Mouse (Mus musculus): Measurements from ENCODE around the gene Fez1. TPM values are rescaled to one million over a fixed set of nuclear protein-coding genes. Genes with fewer than 3 reads are reported as not detected.

The Fez1 gene
- total and polyA plus RNA-seq, 3 experiments: 0.88 to 1.8 (median 1.7) TPM

DNA sequence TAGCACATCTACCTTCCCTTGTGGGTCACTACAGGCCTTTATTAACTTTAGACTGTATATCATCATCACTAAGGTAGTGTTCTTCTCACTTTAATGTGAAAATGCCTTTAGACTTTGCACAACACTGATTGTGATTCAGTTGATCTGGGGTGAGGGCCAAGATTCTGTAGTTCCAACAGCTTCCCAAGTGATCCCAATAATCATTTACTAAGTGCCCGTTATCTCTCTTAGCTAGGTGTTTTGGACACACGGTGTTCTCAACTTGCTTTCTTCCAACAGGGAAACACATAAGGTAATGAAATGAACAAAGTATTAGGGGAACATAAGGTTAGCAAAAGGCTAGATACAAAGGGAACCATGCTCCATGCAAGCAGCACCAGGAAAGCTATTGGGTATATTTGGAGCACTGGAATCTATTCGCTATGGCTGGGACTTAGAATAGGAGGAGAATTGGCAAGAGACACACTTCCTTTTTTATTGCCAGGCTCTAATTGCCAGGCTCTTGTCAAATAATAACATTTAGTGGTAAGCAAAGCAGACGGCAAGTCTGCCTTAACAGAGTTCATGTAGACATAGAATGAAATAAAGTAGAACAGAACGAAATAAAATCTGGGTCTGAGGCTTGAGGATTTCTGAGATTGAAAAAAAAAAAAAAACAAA, 13.4 kb upstream of the Fez1 start:
- Histone ChIP-seq H3K9ac (ENCODE audit: low read depth, low read length) (no peak overlapping the region), H3K36me3 (ENCODE audit: control insufficient read depth, insufficient read depth, low read length) (no peaks in the 10 kb centered on the region), H3K27ac (no peak overlapping the region), H3K27me3 (ENCODE audit: control insufficient read depth, insufficient read depth, low read length) (no peaks in the 10 kb centered on the region), H3K79me2 (replicated peaks; ENCODE audit: control insufficient read depth, insufficient read depth, low read length) (no peaks in the 10 kb centered on the region), H3K4me1 (ENCODE audit: control insufficient read depth, insufficient read depth, low read length) (no peaks in the 10 kb centered on the region), H3K4me3 (no peak overlapping the region)
- TF ChIP-seq POLR2A (IDR thresholded peaks at IDR 0.05; ENCODE audit: insufficient read depth, low read depth, low read length) (no peak), EP300 (IDR thresholded peaks at IDR 0.05; ENCODE audit: insufficient read depth, low read depth, low read length) (no peak), CTCF (IDR thresholded peaks at IDR 0.05) (no peak)
- intact Hi-C loops (cut with DNase I): no loop called here
- 57% methylated on average over 5 of the region's 5 CpGs for WGBS
- no peak for DNase-seq

- TF ChIP-seq POLR2A (IDR thresholded peaks at IDR 0.05; ENCODE audit: insufficient read depth, low read depth, low read length): no peak
- peak; percentile 22; the same call in 1 of the 2 replicates for TF ChIP-seq CTCF (IDR thresholded peaks at IDR 0.05)
- Histone ChIP-seq H3K4me3 (no peak overlapping the region), H3K27ac (no peak overlapping the region), H3K4me1 (ENCODE audit: control insufficient read depth, insufficient read depth, low read length) (no peaks in the 10 kb centered on the region), H3K79me2 (replicated peaks; ENCODE audit: control insufficient read depth, insufficient read depth, low read length) (no peaks in the 10 kb centered on the region), H3K9ac (ENCODE audit: low read depth, low read length) (no peak overlapping the region), H3K27me3 (ENCODE audit: control insufficient read depth, insufficient read depth, low read length) (no peaks in the 10 kb centered on the region), H3K36me3 (ENCODE audit: control insufficient read depth, insufficient read depth, low read length) (no peaks in the 10 kb centered on the region)
- 40% methylated on average over 3 of the region's 3 CpGs for WGBS
- intact Hi-C loops (cut with DNase I): no loop called here
- no peak for DNase-seq
These were observed 7.2 kb upstream of the Fez1 start for GRCm38 (mm10) chr9:36814486-36814885.

- TF ChIP-seq CTCF (IDR thresholded peaks at IDR 0.05) (no peak), EP300 (IDR thresholded peaks at IDR 0.05; ENCODE audit: insufficient read depth, low read depth, low read length) (no peak), POLR2A (IDR thresholded peaks at IDR 0.05; ENCODE audit: insufficient read depth, low read depth, low read length) (no peak)
- H3K4me1 ChIP-seq (ENCODE audit: control insufficient read depth, insufficient read depth, low read length): no peaks in the 10 kb centered on the region
- no peaks in the 10 kb centered on the region for H3K27me3 ChIP-seq (ENCODE audit: control insufficient read depth, insufficient read depth, low read length)
- intact Hi-C loops (cut with DNase I): no loop called here
- 36% methylated on average over 4 of the region's 4 CpGs for WGBS
- no peaks in the 10 kb centered on the region for H3K36me3 ChIP-seq (ENCODE audit: control insufficient read depth, insufficient read depth, low read length)
- H3K79me2 ChIP-seq (replicated peaks; ENCODE audit: control insufficient read depth, insufficient read depth, low read length): no peaks in the 10 kb centered on the region
- no peak overlapping the region for H3K4me3 ChIP-seq
- no peak overlapping the region for H3K9ac ChIP-seq (ENCODE audit: low read depth, low read length)
- DNase-seq: no peak
- H3K27ac ChIP-seq: no peak overlapping the region
These were observed 2.8 kb upstream of the Fez1 start for GRCm38 (mm10) chr9:36818905-36819304.

GRCm38 (mm10) chr9:36820969-36821643, 558 bp upstream of the Fez1 start:
- Histone ChIP-seq H3K27ac (no peak overlapping the region), H3K4me3 (no peak overlapping the region), H3K36me3 (ENCODE audit: control insufficient read depth, insufficient read depth, low read length) (no peaks in the 10 kb centered on the region), H3K79me2 (replicated peaks; ENCODE audit: control insufficient read depth, insufficient read depth, low read length) (no peaks in the 10 kb centered on the region), H3K4me1 (ENCODE audit: control insufficient read depth, insufficient read depth, low read length) (no peaks in the 10 kb centered on the region), H3K9ac (ENCODE audit: low read depth, low read length) (no peak overlapping the region), H3K27me3 (ENCODE audit: control insufficient read depth, insufficient read depth, low read length) (no peaks in the 10 kb centered on the region)
- intact Hi-C loops (cut with DNase I): no loop called here
- TF ChIP-seq CTCF (IDR thresholded peaks at IDR 0.05) (no peak), POLR2A (IDR thresholded peaks at IDR 0.05; ENCODE audit: insufficient read depth, low read depth, low read length) (no peak), EP300 (IDR thresholded peaks at IDR 0.05; ENCODE audit: insufficient read depth, low read depth, low read length) (no peak)
- no peak for DNase-seq
- 56% methylated on average over 9 of the region's 9 CpGs for WGBS

DNA sequence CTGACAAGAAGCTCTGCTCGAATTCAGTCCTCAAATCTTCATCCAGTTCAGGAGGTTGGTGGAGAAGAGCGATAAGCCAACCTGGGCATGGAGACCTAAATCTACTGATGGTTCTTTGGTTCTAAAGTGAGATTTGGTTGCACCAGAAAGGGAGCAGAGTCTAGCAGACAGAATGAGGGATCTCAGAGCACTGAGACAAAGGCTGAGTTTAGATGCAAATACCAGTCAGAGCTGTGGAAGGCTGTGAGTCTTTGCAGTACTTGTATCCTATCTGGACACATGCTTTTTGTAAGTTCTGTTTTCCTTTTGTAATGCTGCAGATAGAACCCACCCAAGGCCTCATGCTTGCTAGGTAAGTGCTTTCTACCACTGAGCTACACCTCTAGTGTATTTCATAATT, 360 bp downstream of the Fez1 start:
- Histone ChIP-seq H3K36me3 (ENCODE audit: control insufficient read depth, insufficient read depth, low read length) (no peaks in the 10 kb centered on the region), H3K27ac (no peak overlapping the region), H3K27me3 (ENCODE audit: control insufficient read depth, insufficient read depth, low read length) (no peaks in the 10 kb centered on the region), H3K9ac (ENCODE audit: low read depth, low read length) (no peak overlapping the region), H3K79me2 (replicated peaks; ENCODE audit: control insufficient read depth, insufficient read depth, low read length) (no peaks in the 10 kb centered on the region), H3K4me3 (no peak overlapping the region), H3K4me1 (ENCODE audit: control insufficient read depth, insufficient read depth, low read length) (no peaks in the 10 kb centered on the region)
- intact Hi-C loops (cut with DNase I): no loop called here
- 59% methylated on average over 2 of the region's 2 CpGs for WGBS
- no peak for DNase-seq
- TF ChIP-seq EP300 (IDR thresholded peaks at IDR 0.05; ENCODE audit: insufficient read depth, low read depth, low read length) (no peak), CTCF (IDR thresholded peaks at IDR 0.05) (no peak), POLR2A (IDR thresholded peaks at IDR 0.05; ENCODE audit: insufficient read depth, low read depth, low read length) (no peak)

DNA sequence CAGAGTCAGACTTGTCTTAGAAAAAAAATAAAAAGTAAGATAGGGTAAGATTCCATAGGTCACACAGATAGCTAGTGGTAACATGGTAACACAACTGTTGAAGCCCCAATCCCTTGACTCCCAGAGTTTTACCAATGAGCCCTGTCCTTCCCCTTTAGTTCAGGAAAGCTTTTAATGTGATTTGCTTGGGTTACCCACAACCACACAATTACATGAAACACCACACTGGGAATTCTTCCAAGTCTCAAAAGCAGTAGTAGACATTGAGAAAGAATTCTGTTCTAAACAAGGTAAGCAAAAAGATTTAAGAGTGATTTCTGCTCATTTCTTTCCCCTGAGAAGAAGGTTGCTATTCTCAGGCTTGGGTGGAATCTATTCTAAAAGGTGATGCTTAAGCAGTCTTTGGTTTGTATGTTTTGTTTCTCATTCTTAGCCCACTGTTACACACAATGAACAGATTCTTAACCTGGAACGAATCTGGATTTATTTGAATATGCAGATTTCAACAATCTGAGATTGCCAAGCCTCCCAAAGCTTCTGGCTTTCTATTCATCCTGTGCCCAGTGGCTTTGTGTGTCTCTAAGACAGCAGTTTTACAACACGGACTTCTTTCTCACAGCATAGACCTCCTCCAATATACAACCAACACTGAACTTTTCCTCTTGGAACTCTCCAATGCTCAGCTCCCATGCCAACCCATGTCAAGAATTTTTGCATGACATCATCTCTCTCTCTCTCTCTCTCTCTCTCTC, 5.1 kb downstream of the Fez1 start:
- no peaks in the 10 kb centered on the region for H3K27me3 ChIP-seq (ENCODE audit: control insufficient read depth, insufficient read depth, low read length)
- WGBS: 38% methylated on average over 2 of the region's 2 CpGs
- intact Hi-C loops (cut with DNase I): no loop called here
- TF ChIP-seq POLR2A (IDR thresholded peaks at IDR 0.05; ENCODE audit: insufficient read depth, low read depth, low read length) (no peak), CTCF (IDR thresholded peaks at IDR 0.05) (no peak), EP300 (IDR thresholded peaks at IDR 0.05; ENCODE audit: insufficient read depth, low read depth, low read length) (no peak)
- H3K36me3 ChIP-seq (ENCODE audit: control insufficient read depth, insufficient read depth, low read length): no peaks in the 10 kb centered on the region
- H3K4me3 ChIP-seq: no peak overlapping the region
- no peaks in the 10 kb centered on the region for H3K4me1 ChIP-seq (ENCODE audit: control insufficient read depth, insufficient read depth, low read length)
- H3K27ac ChIP-seq: no peak overlapping the region
- no peaks in the 10 kb centered on the region for H3K79me2 ChIP-seq (replicated peaks; ENCODE audit: control insufficient read depth, insufficient read depth, low read length)
- H3K9ac ChIP-seq (ENCODE audit: low read depth, low read length): no peak overlapping the region
- no peak for DNase-seq
